In the genomic region with DNA sequence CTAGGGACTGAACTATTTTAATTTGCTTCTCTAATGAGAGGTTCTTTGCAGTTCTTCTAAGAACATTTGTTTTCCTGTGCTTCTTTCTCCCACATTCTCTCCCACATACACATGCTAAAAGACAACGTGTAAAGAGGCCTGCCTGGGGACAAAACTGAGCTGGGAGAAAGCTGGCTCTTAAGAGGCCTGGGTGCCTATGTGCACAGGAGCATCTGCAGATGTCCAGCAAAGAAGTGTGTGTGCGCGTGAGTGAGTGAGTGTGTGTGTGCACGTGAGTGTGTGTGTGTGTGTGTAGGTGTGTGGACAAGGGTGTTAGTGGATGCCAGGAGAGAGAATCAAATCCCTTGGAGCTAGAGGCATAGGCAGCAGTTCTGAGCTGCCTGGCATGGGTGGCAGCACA, we compare ENCODE assay signal across 22 mouse cellular contexts. TPM values are rescaled to one million over a fixed set of nuclear protein-coding genes. Genes with fewer than 3 reads are reported as not detected.
DNase-seq lines count a peak whose midpoint lies in the region; ATAC-seq and TF ChIP-seq lines count a peak whose summit lies in the region.
"Had no signal": no experiment of that assay in that cellular context is flagged by ENCODE, and none has a peak within 500 bp of the region (broad histone marks: within the 10 kb centered on the region; RNA-seq: fewer than 3 reads in every experiment).

No protein-coding gene starts in this region.

- WGBS in intestine, postnatal 0 days = 76% methylated on average over 4 of the region's 4 CpGs

- H3K4me1 ChIP-seq in intestine, postnatal 0 days (replicated peaks; ENCODE audit: control insufficient read depth, insufficient read depth, low read length) = no peaks in the 10 kb centered on the region
- H3K4me1 ChIP-seq: heart, embryonic 13.5 days; limb, embryonic 15.5 days; stomach, embryonic 15.5 days had no signal

- TF ChIP-seq CTCF in left cerebral cortex, adult 2 months (IDR thresholded peaks at IDR 0.05) = no peak
- no peak for TF ChIP-seq CTCF in intestine, postnatal 0 days (IDR thresholded peaks at IDR 0.05; ENCODE audit: low read depth)

- no peaks in the 10 kb centered on the region for H3K36me3 ChIP-seq in intestine, postnatal 0 days (ENCODE audit: control insufficient read depth, insufficient read depth)
- H3K36me3 ChIP-seq: G1E; heart, embryonic 13.5 days; limb, embryonic 15.5 days; neural tube, embryonic 13.5 days; stomach, embryonic 15.5 days had no signal

- H3K9me3 ChIP-seq in intestine, postnatal 0 days (ENCODE audit: control insufficient read depth) = no peaks in the 10 kb centered on the region
- H3K9me3 ChIP-seq: G1E; heart, embryonic 13.5 days; limb, embryonic 15.5 days; neural tube, embryonic 13.5 days; stomach, embryonic 15.5 days had no signal

- DNase-seq in frontal cortex, postnatal 10 days (ENCODE audit: low spot score in 2 of 2) = no peak
- peak; percentile 85 for DNase-seq in brain, adult 2 months (ENCODE audit: low read depth, low spot score)
- DNase-seq in left cerebral cortex, adult 2 months (ENCODE audit: extremely low spot score in 1 of 2, low spot score in 2 of 2) = peak; percentile 20 to 38
- peak; percentile 37 to 49 for DNase-seq in right cerebral cortex, postnatal 10 days (ENCODE audit: low spot score in 2 of 2)
- DNase-seq in yolk sac, embryonic 10.5 days (ENCODE audit: low spot score) = no peak
- DNase-seq in liver = no peak
- DNase-seq: cerebellum, adult 11 months; cerebellum, postnatal 14 days; heart, adult 11 months; liver, postnatal 0 days; spleen, adult 18-20 months had no signal

- ATAC-seq in frontal cortex, adult (ENCODE audit: low TSS enrichment) = peak; percentile 90
- ATAC-seq in intestine, postnatal 0 days = no peak
- ATAC-seq: CD4-positive, CD25-positive, alpha-beta regulatory T cell, adult 4 months; inflammation-experienced regulatory T-cells, adult 6 months; liver, postnatal 0 days had no signal

- H3K9ac ChIP-seq in intestine, postnatal 0 days (ENCODE audit: low read depth, low read length) = no peak overlapping the region
- H3K9ac ChIP-seq: heart, embryonic 13.5 days; limb, embryonic 15.5 days; liver, postnatal 0 days; neural tube, embryonic 13.5 days; stomach, embryonic 15.5 days had no signal

- intact Hi-C loops in left cerebral cortex, adult 2 months (cut with DNase I) = loop anchor here (2.0 to 5.0 kb wide), 2 partner anchors 45 to 254 kb away; partner anchors contain the start of gene Cadps

- no peak overlapping the region for H3K4me3 ChIP-seq in left cerebral cortex, adult 2 months
- H3K4me3 ChIP-seq in intestine, postnatal 0 days (ENCODE audit: low read depth, low read length) = no peak overlapping the region
- H3K4me3 ChIP-seq: heart, embryonic 13.5 days; limb, embryonic 15.5 days; neural tube, embryonic 13.5 days; stomach, embryonic 15.5 days had no signal

- no peak overlapping the region for H3K4me2 ChIP-seq in intestine, postnatal 0 days (replicated peaks; ENCODE audit: low read depth)
- H3K4me2 ChIP-seq: heart, embryonic 13.5 days; limb, embryonic 15.5 days; neural tube, embryonic 13.5 days; stomach, embryonic 15.5 days had no signal

- H3K27ac ChIP-seq in left cerebral cortex, adult 2 months = peak overlapping the region; percentile 70; the same call in 1 of the 2 replicates
- H3K27ac ChIP-seq in intestine, postnatal 0 days (ENCODE audit: low read depth, low read length) = no peak overlapping the region
- H3K27ac ChIP-seq: heart, embryonic 13.5 days; limb, embryonic 15.5 days; neural tube, embryonic 13.5 days; stomach, embryonic 15.5 days had no signal

- no peaks in the 10 kb centered on the region for H3K27me3 ChIP-seq in intestine, postnatal 0 days (replicated peaks; ENCODE audit: control insufficient read depth, insufficient read depth, low read length)
- H3K27me3 ChIP-seq: heart, embryonic 13.5 days; limb, embryonic 15.5 days; neural tube, embryonic 13.5 days; stomach, embryonic 15.5 days had no signal

RNA-seq across cellular contexts. Expression of gene Cadps, which starts 44.9 kb away (rescaled TPM):
- total RNA-seq in left cerebral cortex, adult 2 months (2021) = 100 to 1,000 TPM; 242 to 245 TPM
- 0.93 and 0.96 TPM in 2 replicates for polyA plus RNA-seq in intestine, postnatal 0 days (2015; fragmentation: Nextera tagmentation; extraction: Ambion mirVana)
- total RNA-seq: hematopoietic stem cell, adult 5-6 weeks; megakaryocyte-erythroid progenitor cell, adult 5-6 weeks had no signal
- polyA plus RNA-seq: G1E; liver, postnatal 0 days had no signal

Comparison
In these comparisons a context has a peak if more than half of its experiments do, and no peak if none do; other contexts are left out.
1. DNase-seq: peak in brain, adult 2 months (single experiment), left cerebral cortex, adult 2 months (2 of 2) and right cerebral cortex, postnatal 10 days (2 of 2); none in frontal cortex, postnatal 10 days (0 of 2), yolk sac, embryonic 10.5 days (single experiment) and liver (single experiment).